Mouse (Mus musculus) stomach, embryonic 16.5 days (tissue): ENCODE results near the gene Krtap4-13. TPM values are rescaled to one million over a fixed set of nuclear protein-coding genes. Genes with fewer than 3 reads are reported as not detected.
"Not testable (repeated sequence)": the region's sequence is repeated elsewhere in the genome, so short reads cannot be mapped to it uniquely, and the experiment has no call there.

ENCODE experiments used
- ATAC-seq: fragments of 200-750 bp; cut with Nextera tagmentation; 2 replicates; pipeline ENCODE4 v1.8.0; 2017; ENCODE audit warnings: moderate number of reproducible peaks, moderate TSS enrichment; ENCODE audit not compliant: insufficient read depth, low FRiP score
- H3K27ac ChIP-seq: fragments of 300-500 bp; sonication (generic); 2 replicates; pipeline ENCODE4 v1.5.1; 2014; ENCODE audit warnings: low read length
- H3K27me3 ChIP-seq: fragments of 300-500 bp; sonication (generic); 2 replicates; pipeline ENCODE4 v1.6.1; 2014; ENCODE audit warnings: low read length, control low read depth, mixed read lengths; ENCODE audit not compliant: control insufficient read depth, insufficient read depth
- H3K36me3 ChIP-seq: fragments of 300-500 bp; sonication (generic); 2 replicates; pipeline ENCODE4 v1.6.1; 2014; ENCODE audit warnings: low read length; ENCODE audit not compliant: control insufficient read depth, insufficient read depth
- H3K4me1 ChIP-seq: fragments of 300-500 bp; sonication (generic); 2 replicates; pipeline ENCODE4 v1.6.1; 2014; ENCODE audit warnings: low read length, control low read depth, mixed read lengths; ENCODE audit not compliant: control insufficient read depth, insufficient read depth
- H3K4me2 ChIP-seq: fragments of 300-500 bp; sonication (generic); 2 replicates; pipeline ENCODE4 v1.6.1; 2014; ENCODE audit warnings: low read depth, low read length, mixed read lengths
- H3K4me3 ChIP-seq: fragments of 300-500 bp; sonication (generic); replicated peaks from 2 replicates; pipeline ENCODE4 v1.5.1; 2014; ENCODE audit warnings: mild to moderate bottlenecking, low read length
- H3K9ac ChIP-seq: fragments of 300-500 bp; sonication (generic); 2 replicates; pipeline ENCODE4 v1.6.1; 2014; ENCODE audit warnings: low read length
- H3K9me3 ChIP-seq: fragments of 300-500 bp; sonication (generic); replicated peaks from 2 replicates; pipeline ENCODE4 v1.6.1; 2016; ENCODE audit warnings: low read length, control low read depth; ENCODE audit not compliant: control insufficient read depth
- WGBS: fragments of 180-500 bp; shearing (Covaris S2); extraction: QIAGEN DNeasy Blood & Tissue Kit; methylation state at CpG from one replicate; pipeline ENCODE4 v1.1.7; 2014; 5-methylcytosine and 5-hydroxymethylcytosine counted together
- polyA plus RNA-seq: library from polyadenylated mRNA; unstranded; fragments of >200 nt; fragmentation: Nextera tagmentation; extraction: Ambion mirVana; gene quantifications from 2 replicates; pipeline ENCODE4 v1.2.1, GENCODE M21; 2015

Krtap4-13 gene
- not detected in 2 replicates for polyA plus RNA-seq

DNA sequence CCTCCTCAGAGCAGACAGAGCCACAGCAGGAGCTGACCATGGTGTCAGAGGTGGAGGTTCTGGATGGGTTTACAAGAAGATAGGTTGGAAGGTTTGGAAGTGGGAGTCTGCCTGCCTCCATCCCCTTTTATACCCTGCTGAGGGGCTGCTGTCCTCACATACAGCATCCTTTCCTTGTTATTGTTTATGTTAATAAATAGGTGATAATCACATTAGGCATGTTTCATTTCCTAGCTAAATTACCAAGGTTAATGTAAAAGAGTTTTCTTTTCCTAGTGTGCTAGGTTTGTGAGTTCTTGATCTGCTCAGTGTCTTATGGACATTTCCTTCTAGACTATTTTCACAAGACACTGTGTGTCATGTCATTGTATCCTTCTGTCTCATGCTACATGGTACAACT, at the start of gene Krtap4-13:
Gene Krtap4-13, minus strand, starts transcription at position 101 of the 400 bp plus-strand sequence.
- H3K27ac ChIP-seq, ATAC-seq, H3K36me3 ChIP-seq, H3K4me3 ChIP-seq, H3K9ac ChIP-seq, H3K27me3 ChIP-seq, H3K4me2 ChIP-seq, H3K4me1 ChIP-seq, H3K9me3 ChIP-seq: not testable (repeated sequence)

DNA sequence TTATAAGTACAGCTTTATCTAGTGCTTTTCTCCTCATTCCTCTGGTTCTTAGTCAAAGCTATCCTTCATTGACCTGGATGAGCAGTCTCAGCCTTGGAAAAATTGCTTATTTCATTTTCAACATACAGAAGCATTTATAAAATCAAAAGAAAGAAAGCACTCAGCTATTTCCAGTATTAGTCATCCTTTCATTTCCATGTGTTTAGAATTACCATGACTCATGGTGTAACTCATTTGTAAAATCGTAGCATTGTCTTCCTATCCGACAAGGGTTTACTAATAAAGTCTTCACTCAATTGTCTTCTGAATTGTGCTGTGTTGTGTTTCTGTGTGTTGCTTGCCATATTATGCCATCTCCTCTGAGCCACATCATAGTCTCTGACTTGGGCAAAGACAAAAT, 49.1 kb upstream of the Krtap4-13 start:
- Histone ChIP-seq H3K9ac (no peak overlapping the region), H3K27me3 (no peaks in the 10 kb centered on the region), H3K9me3 (no peaks in the 10 kb centered on the region), H3K4me1 (no peaks in the 10 kb centered on the region), H3K27ac (no peak overlapping the region), H3K36me3 (no peaks in the 10 kb centered on the region), H3K4me2 (no peak overlapping the region), H3K4me3 (no peak overlapping the region)
- no peak for ATAC-seq
- 65% methylated on average over 2 of the region's 2 CpGs for WGBS

DNA sequence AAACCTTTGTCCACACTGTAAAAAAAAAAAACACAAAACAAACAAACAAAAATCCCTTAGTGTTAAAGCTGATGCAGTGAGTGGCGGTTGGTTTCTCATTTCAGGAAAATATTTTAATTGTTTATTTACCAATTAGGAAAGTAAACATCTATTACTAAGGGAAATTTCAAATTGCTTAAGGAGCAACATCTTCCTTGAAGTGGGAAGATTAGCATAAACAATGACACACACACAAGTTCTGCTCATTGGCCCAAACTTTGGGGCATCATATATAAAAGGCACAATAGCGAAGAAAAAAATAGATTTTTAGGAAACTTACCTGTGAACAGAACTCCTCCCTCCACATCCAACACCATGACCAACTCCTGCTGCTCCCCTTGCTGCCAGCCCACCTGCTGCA, 47.9 kb upstream of the Krtap4-13 start, which contains the start of gene Gm11568:
Gene Gm11568, plus strand, starts transcription at position 301 of the 400 bp plus-strand sequence.
- no peak within 1 kb of the TSS for H3K9ac ChIP-seq
- ATAC-seq = no peak

DNA sequence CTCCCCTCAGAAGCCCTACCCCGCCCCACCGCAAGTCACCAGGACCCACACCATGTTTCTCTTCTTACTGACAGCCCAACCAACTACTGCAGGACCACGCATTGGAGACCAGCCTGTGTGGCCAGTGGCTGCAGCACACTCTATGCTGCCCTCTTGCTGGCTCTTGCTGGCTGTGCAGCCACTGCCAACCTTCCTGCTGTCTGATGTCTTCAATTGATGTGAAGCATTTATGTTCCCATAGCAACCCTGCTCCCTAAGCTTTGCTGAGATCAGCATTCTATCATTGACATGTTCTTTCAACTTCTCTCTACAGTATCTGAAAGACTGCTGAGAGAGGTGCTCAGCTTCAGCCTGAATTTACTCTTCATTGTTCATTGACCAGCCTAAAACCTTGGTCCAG, 44.4 kb upstream of the Krtap4-13 start:
- H3K27me3 ChIP-seq = no peaks in the 10 kb centered on the region
- H3K4me2 ChIP-seq = no peak overlapping the region
- H3K4me3 ChIP-seq = no peak overlapping the region
- no peak for ATAC-seq
- no peak overlapping the region for H3K9ac ChIP-seq
- no peaks in the 10 kb centered on the region for H3K9me3 ChIP-seq
- H3K4me1 ChIP-seq = no peaks in the 10 kb centered on the region
- no peaks in the 10 kb centered on the region for H3K36me3 ChIP-seq
- 58% methylated on average over 3 of the region's 3 CpGs for WGBS
- H3K27ac ChIP-seq = no peak overlapping the region

More for the DNA sequence above, 47.9 kb upstream of the Krtap4-13 start, which contains the start of gene Gm11568:
- Histone ChIP-seq H3K4me3 (no peak within 1 kb of the TSS), H3K27ac (no peak within 1 kb of the TSS), H3K27me3 (no peaks in the 10 kb centered on the region), H3K4me2 (no peak within 1 kb of the TSS), H3K36me3 (no peaks in the 10 kb centered on the region), H3K9me3 (no peaks in the 10 kb centered on the region), H3K4me1 (no peaks in the 10 kb centered on the region)
- 85% methylated on average over 2 of the region's 2 CpGs for WGBS

DNA sequence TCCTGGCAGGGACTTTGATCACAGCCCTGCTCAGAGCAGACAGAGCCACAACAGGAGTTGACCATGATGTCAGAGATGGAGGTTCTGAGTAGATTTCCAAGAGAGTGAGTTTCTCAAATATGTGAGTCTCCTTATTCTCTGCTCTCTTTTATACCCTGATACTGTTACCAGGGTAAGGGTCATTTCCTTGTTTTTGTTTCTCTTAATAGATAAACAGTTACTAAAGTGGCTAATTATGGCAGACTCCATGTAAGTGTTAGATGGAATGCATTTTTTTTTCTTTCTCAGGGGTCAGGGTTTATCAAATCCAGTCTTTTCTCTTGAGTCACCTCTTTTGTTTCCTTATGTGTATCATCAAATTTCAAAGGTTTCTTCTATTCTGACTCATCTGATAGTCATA, 41.8 kb upstream of the Krtap4-13 start, which contains the start of gene Krtap4-16:
Gene Krtap4-16, minus strand, starts transcription at position 101 of the 400 bp plus-strand sequence.
- Histone ChIP-seq H3K4me3 (no peak within 1 kb of the TSS), H3K4me1 (no peaks in the 10 kb centered on the region), H3K9me3 (no peaks in the 10 kb centered on the region), H3K9ac (no peak within 1 kb of the TSS), H3K36me3 (no peaks in the 10 kb centered on the region), H3K4me2 (no peak within 1 kb of the TSS), H3K27ac (no peak within 1 kb of the TSS), H3K27me3 (no peaks in the 10 kb centered on the region)
- ATAC-seq = no peak

DNA sequence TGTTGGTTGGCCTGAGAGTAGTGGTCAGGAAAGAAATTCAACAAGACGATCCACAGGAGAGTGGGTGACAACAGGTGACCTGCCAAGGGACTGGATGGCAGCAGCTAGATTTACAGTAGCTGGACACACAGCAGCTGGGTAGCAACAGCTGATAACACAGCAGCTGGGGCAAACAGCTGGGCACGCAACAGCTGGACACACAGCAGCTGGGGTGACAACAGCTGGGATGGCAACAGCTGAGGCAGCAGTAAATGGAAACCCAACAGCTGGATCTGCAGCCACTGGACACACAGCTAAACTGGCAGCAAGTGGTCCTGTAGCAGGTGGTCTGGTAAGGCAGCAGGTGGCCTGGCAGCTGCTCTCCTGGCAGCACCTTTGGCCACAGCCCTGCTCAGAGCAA, 37.1 kb upstream of the Krtap4-13 start:
- 83% methylated on average over 2 of the region's 2 CpGs for WGBS
- ATAC-seq = no peak
- H3K9ac ChIP-seq = no peak overlapping the region

DNA sequence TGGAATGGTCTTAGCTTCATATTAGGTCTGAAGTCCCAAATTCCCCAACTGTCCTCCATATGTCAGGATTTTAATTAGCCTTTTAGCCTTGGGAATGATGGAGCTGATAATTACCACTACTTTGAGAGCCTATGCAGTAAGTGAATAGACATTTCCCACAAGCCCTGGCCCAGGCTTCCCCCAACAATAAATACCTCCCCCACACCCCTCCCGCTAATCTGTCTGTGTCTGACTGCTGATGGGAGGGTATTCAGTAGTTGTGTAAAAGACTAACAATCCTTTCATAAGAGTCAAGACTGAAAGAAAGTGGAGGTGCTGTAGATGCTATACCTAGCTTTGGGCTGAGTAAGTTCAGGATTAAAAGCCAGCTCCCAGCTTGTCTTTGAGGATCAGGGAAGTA, 32.5 kb upstream of the Krtap4-13 start:
- ATAC-seq = no peak
- Histone ChIP-seq H3K27me3 (no peaks in the 10 kb centered on the region), H3K4me3 (no peak overlapping the region), H3K36me3 (no peaks in the 10 kb centered on the region), H3K9ac (no peak overlapping the region), H3K27ac (no peak overlapping the region), H3K9me3 (no peaks in the 10 kb centered on the region), H3K4me1 (no peaks in the 10 kb centered on the region), H3K4me2 (no peak overlapping the region)
- WGBS = 92% methylated on average over 1 of the region's 1 CpGs

More for the DNA sequence above, 37.1 kb upstream of the Krtap4-13 start:
- no peaks in the 10 kb centered on the region for H3K27me3 ChIP-seq
- H3K4me3 ChIP-seq = no peak overlapping the region
- H3K27ac ChIP-seq = no peak overlapping the region
- H3K4me1 ChIP-seq = no peaks in the 10 kb centered on the region
- no peaks in the 10 kb centered on the region for H3K36me3 ChIP-seq
- H3K4me2 ChIP-seq = no peak overlapping the region
- no peaks in the 10 kb centered on the region for H3K9me3 ChIP-seq

DNA sequence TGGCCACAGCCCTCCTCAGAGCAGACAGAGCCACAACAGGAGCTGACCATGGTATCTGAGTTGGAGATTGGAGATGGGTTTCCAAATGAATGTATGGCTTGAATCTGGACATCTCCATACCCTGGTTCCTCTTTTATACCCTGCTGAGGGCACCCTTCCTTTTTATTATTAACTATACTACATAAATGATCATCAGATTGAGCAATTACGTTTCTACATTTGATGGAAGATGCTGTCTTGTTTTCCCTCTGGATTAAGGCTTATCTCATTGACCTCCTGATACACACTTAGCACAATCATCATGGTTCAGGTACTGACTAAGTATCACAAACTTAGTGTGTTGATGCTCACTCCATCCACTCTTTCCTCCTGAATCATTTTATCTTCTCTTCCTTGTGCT, 28.3 kb upstream of the Krtap4-13 start, which contains the start of gene 2300003K06Rik:
Gene 2300003K06Rik, minus strand, starts transcription at position 101 of the 400 bp plus-strand sequence.
- 69% methylated on average over 1 of the region's 1 CpGs for WGBS
- Histone ChIP-seq H3K9me3 (no peaks in the 10 kb centered on the region), H3K9ac (no peak within 1 kb of the TSS), H3K4me2 (no peak within 1 kb of the TSS), H3K36me3 (no peaks in the 10 kb centered on the region), H3K4me3 (no peak within 1 kb of the TSS), H3K27me3 (no peaks in the 10 kb centered on the region), H3K4me1 (no peaks in the 10 kb centered on the region), H3K27ac (no peak within 1 kb of the TSS)
- ATAC-seq = no peak

DNA sequence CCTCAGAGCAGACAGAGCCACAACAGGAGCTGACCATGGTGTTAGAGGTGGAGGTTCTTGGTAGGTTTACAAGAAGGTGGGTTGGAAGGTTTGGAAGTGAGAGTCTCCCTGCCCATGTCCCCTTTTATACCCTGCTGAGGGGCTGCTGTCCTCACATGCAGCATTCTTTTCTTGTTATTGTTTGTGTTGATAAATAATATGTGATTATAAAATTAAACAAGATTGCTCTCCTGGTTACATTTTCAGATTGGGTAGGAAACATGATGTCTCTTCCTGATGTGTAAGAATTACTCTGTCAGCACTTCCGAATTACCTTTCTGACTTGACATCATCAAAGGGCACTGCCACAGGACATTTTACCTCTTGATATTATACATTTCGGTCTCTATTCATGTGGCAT, 5.9 kb upstream of the Krtap4-13 start, which contains the start of gene Gm11564:
Gene Gm11564, minus strand, starts transcription at position 101 of the 400 bp plus-strand sequence.
- H3K4me3 ChIP-seq, H3K27me3 ChIP-seq, H3K36me3 ChIP-seq, H3K4me1 ChIP-seq, ATAC-seq, H3K9ac ChIP-seq, H3K4me2 ChIP-seq, H3K27ac ChIP-seq, H3K9me3 ChIP-seq: not testable (repeated sequence)
- WGBS = 86% methylated on average over 2 of the region's 2 CpGs
